8 mouse cellular contexts compared by ENCODE assay signal in genomic region chr10:7680731-7681301, GRCm38 (mm10). TPM values are rescaled to one million over a fixed set of nuclear protein-coding genes. Genes with fewer than 3 reads are reported as not detected.
DNase-seq lines count a peak whose midpoint lies in the region; ATAC-seq and TF ChIP-seq lines count a peak whose summit lies in the region.

Pcmt1 (minus strand) TSS chr10:7681136.
Lats1 (plus strand) TSS chr10:7681214.

- no peaks in the 10 kb centered on the region for H3K36me3 ChIP-seq in hindbrain, embryonic 11.5 days (ENCODE audit: control insufficient read depth, insufficient read depth, low read length)
- no peaks in the 10 kb centered on the region for H3K36me3 ChIP-seq in lung, postnatal 0 days (ENCODE audit: insufficient read depth, low read length)

- no peak for TF ChIP-seq EP300 in lung, postnatal 0 days (IDR thresholded peaks at IDR 0.05)

- H3K4me3 ChIP-seq in hindbrain, embryonic 11.5 days (ENCODE audit: low read depth, low read length): peak within 1 kb of the TSS; percentile 100
- H3K4me3 ChIP-seq in lung, postnatal 0 days (ENCODE audit: low read depth, low read length): peak within 1 kb of the TSS; percentile 99

- H3K4me1 ChIP-seq in hindbrain, embryonic 11.5 days (replicated peaks; ENCODE audit: control insufficient read depth, insufficient read depth, low read length): peaks cover 8% of the 10 kb centered on the region; the same call in 1 of the 2 replicates
- H3K4me1 ChIP-seq in lung, postnatal 0 days (ENCODE audit: insufficient read depth, low read depth, low read length): peaks cover 15% of the 10 kb centered on the region; the same call in 1 of the 2 replicates

- H3K4me2 ChIP-seq in hindbrain, embryonic 11.5 days (replicated peaks; ENCODE audit: low read depth, low read length): peak within 1 kb of the TSS; percentile 76
- H3K4me2 ChIP-seq in lung, postnatal 0 days (replicated peaks; ENCODE audit: low read depth, low read length): peak within 1 kb of the TSS; percentile 85

- under 1% methylated on average over 65 of the region's 65 CpGs for WGBS in hindbrain, embryonic 11.5 days
- under 1% methylated on average over 46 of the region's 65 CpGs for WGBS in lung, postnatal 0 days

- H3K9me3 ChIP-seq in hindbrain, embryonic 11.5 days (ENCODE audit: control insufficient read depth, low read length): no peaks in the 10 kb centered on the region
- H3K9me3 ChIP-seq in lung, postnatal 0 days (ENCODE audit: low read length): no peaks in the 10 kb centered on the region

- H3K27me3 ChIP-seq in hindbrain, embryonic 11.5 days (ENCODE audit: control insufficient read depth, insufficient read depth, low read length): no peaks in the 10 kb centered on the region
- no peaks in the 10 kb centered on the region for H3K27me3 ChIP-seq in lung, postnatal 0 days (replicated peaks; ENCODE audit: insufficient read depth, low read length)

- TF ChIP-seq CTCF in lung, postnatal 0 days (IDR thresholded peaks at IDR 0.05): 0 out of 2 replicates have a peak, but pooled peaks have one; percentile 3

- peak within 1 kb of the TSS; percentile 99 for H3K9ac ChIP-seq in hindbrain, embryonic 11.5 days (ENCODE audit: low read depth, low read length)
- H3K9ac ChIP-seq in lung, postnatal 0 days (replicated peaks; ENCODE audit: low read depth): peak within 1 kb of the TSS; percentile 99

- H3K27ac ChIP-seq in hindbrain, embryonic 11.5 days (ENCODE audit: low read depth, low read length): peak within 1 kb of the TSS; percentile 94
- peak within 1 kb of the TSS; percentile 98 for H3K27ac ChIP-seq in lung, postnatal 0 days (ENCODE audit: low read length)

- ATAC-seq in hindbrain, embryonic 11.5 days (ENCODE audit: low FRiP score): peak; percentile 92
- ATAC-seq in lung, postnatal 0 days: peak; percentile 90

- peak; percentile 91 for DNase-seq in NIH3T3 (ENCODE audit: low read depth)
- peak; percentile 95 to 96 for DNase-seq in cerebellum, postnatal 10 days
- DNase-seq in frontal cortex, postnatal 10 days (ENCODE audit: low spot score in 2 of 2): peak; percentile 64 to 86
- peak; percentile 91 for DNase-seq in hindbrain, embryonic 11.5 days (ENCODE audit: low spot score)
- DNase-seq in layer of hippocampus, postnatal 10 days (ENCODE audit: low spot score in 2 of 2): peak; percentile 89 to 92
- DNase-seq in lung, postnatal 0 days (ENCODE audit: low spot score): peak; percentile 91
- DNase-seq in ovary, postnatal 10 days (ENCODE audit: low spot score): peak; percentile 87
- DNase-seq in thymus, postnatal 0 days (ENCODE audit: low spot score): peak; percentile 87

RNA-seq across cellular contexts. Expression of gene Pcmt1, which starts in this region (rescaled TPM):
- 145 and 146 TPM in 2 replicates for polyA plus RNA-seq in hindbrain, embryonic 11.5 days (2014; fragmentation: Nextera tagmentation; extraction: Ambion mirVana)
- total RNA-seq in layer of hippocampus, postnatal 10 days (2021): 100 to 1,000 TPM; 130 to 133 TPM
- 89.6 and 96.9 TPM in 2 replicates for polyA plus RNA-seq in lung, postnatal 0 days (2015; fragmentation: Nextera tagmentation; extraction: Ambion mirVana)
- polyA plus RNA-seq in thymus, postnatal 0 days (2015; fragmentation: Nextera tagmentation; extraction: Ambion mirVana): 132 and 140 TPM in 2 replicates

RNA-seq across cellular contexts. Expression of gene Lats1, which starts in this region (rescaled TPM):
- polyA plus RNA-seq in hindbrain, embryonic 11.5 days (2014; fragmentation: Nextera tagmentation; extraction: Ambion mirVana): 15.5 and 16.1 TPM in 2 replicates
- 10 to 100 TPM; 50.7 to 54.9 TPM for total RNA-seq in layer of hippocampus, postnatal 10 days (2021)
- 4.8 and 5.7 TPM in 2 replicates for polyA plus RNA-seq in lung, postnatal 0 days (2015; fragmentation: Nextera tagmentation; extraction: Ambion mirVana)
- polyA plus RNA-seq in thymus, postnatal 0 days (2015; fragmentation: Nextera tagmentation; extraction: Ambion mirVana): 4.2 and 5.2 TPM in 2 replicates

Comparison
In these comparisons a context has a peak if more than half of its experiments do, and no peak if none do; other contexts are left out.
1. Peak in every context shown above with its lines: DNase-seq, ATAC-seq, H3K4me3 ChIP-seq and H3K27ac ChIP-seq.